Mouse (Mus musculus) adrenal gland, adult 2 months (tissue): ENCODE measurements around the gene Angptl3. TPM values are rescaled to one million over a fixed set of nuclear protein-coding genes. Genes with fewer than 3 reads are reported as not detected.

ENCODE experiments used
- DNase-seq: peaks from one replicate; pipeline ENCODE4 v3.0.0; 2021
- long read RNA-seq: library from polyadenylated mRNA; stranded (forward); transcript quantifications from one replicate; pipeline ENCODE4 v2.0.0, GENCODE M21; 2021
- polyA plus RNA-seq: library from polyadenylated mRNA; depleted of rRNA; stranded (reverse); fragments of >200 nt; gene quantifications from 2 replicates; pipeline ENCODE4 v1.2.3, GENCODE M21; 2012; rRNA removed
- total RNA-seq, 2 experiments: library from RNA; stranded (reverse); gene quantifications; 2 replicates each; pipeline ENCODE4 v1.2.3; 2021

The Angptl3 gene
- 1 to 10 TPM in 1 of 2 experiments, under 1 TPM in 1; 0.90 to 3.4 TPM for total RNA-seq
- 0.18 TPM in 2 replicates for polyA plus RNA-seq
- long read RNA-seq: 0 reads

DNA sequence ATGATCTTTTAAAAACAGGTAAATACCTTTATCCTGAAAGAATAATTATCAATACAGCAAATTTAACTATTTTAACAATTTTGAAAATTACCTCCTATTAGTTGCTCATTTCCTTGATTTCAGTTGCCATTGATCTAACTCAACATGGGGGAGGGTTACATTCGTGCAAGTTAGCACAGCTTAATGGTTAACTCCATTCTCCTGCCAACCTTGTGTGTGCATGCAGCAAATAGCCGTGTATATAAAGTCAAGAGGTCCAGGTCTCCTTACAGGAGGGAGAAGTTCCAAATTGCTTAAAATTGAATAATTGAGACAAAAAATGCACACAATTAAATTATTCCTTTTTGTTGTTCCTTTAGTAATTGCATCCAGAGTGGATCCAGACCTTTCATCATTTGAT lies at the start of gene Angptl3:
Gene Angptl3 (plus strand): TSS at position 269 of the 400 bp plus-strand sequence.
- DNase-seq: no peak

DNA sequence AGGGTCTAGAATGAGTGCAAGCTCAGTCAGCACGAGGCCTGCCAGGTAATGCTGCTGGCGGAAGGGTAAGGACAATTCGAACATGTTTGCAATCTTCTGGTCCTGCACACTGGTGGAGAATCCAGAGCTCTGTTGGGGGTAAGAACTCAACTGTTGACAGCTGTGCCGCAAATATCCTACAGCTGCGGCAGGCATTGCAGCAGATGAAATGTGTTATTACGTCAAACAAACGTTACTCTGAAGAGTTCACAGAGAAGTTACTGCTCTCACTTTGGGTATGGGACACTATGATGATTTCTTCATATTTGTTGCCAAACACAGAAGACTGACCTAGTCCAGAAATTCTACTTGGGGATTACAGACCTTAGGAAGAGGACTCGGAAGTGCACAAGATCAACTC lies 46.1 kb upstream of the Angptl3 start:
- DNase-seq: no peak

DNA sequence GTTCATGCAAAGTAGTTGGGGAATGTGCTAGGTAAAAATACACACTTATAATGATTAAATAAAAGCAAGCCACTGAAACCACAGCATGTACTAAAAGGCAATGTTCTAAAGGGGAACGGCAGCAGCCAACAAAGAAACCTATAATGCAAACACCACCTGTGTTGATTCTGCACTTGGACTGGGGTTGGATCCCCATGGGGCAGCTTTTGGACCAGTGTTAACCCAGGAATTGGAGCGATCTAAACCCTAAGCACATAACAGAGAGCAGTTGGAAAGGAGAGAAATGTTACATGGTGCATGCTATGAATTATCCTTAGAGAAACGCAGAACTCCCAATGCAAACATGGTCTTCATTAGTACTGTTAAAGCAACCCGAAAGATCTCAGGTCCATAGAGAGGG lies 37.3 kb upstream of the Angptl3 start:
- DNase-seq: no peak

DNA sequence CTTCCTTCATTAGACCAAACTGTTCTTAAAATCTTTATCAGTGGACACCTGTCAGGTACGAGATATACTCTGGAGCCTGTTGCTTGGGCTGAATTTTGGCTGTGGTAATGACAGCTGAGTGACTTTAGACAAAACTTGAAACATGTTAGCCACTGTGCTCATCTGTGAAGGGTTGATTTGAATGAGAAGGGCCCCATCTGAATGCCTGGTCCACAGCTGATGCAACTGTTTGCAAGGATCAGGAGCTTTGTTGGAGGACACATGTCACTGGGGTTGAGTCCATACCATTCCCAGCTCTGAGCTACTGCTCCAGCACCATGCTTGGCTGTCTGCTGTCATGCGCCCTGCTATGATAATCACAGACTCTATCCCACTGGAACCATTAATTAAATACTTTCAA lies 25.2 kb upstream of the Angptl3 start:
- DNase-seq: no peak

DNA sequence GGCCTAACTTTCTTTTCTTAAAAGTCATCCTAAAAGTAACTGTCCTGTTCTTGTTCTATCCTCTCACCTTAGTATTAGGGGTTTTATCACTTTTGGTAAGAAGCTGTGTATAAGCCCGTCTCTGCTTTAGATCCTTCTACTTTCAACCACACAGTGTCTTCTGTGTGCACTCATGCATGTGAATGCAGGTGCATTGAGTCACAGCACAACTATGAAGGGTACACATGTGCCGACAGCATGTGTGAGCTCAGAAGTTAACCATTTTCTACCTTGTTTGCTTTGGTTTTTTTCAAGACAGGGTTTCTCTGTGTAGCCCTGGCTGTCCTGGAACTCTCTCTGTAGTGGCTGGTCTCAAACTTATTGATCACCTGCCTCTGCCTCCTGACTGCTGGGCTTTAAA lies 24.4 kb upstream of the Angptl3 start:
- no peak for DNase-seq

DNA sequence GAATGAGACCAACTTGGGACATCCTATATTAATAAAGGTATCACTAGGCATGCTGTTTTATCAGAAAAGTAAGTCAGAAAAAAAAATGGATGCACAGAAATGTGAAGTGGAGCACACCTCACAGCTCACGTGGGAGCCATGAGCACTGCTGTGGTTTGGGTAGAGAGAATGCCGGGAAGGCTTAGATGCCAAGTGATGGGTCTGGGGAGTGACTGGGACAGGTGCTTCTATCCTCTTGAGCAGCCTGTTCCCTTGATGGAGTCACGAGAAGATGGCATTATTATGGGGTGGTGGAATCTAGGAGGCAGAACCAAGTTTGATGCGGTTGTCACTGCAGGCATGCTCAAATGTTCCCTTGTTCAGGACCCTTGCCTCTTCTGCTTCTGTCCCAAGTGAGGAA lies 19.7 kb upstream of the Angptl3 start:
- DNase-seq: no peak

DNA sequence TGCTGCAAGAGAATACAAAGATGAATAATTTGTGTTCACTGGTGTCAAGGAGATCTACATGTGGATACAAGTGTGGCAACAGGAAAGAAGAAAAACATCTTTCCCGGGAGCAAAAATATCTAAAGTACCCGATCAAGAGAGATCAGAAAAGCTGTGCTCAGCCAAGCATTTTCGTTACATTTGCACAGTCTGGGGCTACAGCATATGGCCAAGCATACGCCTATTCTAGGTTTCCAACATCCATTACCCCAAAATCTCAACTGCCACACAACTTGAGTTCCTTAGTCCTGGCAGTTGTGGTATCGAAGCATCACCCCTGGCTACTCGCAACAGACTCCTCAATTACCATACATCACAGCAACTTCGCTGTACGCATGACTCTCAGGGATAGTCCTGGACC lies 8.5 kb upstream of the Angptl3 start:
- no peak for DNase-seq

DNA sequence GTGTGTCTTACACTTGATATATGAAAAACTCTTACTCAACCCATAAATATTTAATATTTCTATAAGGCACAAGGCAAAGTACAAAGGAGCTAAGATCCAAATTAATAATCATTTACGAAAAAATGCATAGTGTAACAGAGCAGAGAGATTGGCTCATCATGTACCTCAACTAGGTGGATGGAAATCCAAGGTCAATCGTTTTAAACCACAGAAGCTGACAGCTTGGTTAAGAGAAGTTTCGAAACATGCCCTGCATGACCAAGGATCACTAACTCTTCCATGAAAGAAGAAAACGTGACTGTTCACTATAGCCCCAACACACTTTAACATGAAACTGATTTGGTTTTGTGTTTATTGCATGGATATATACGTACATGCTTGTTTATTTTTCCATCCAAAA lies 2.4 kb upstream of the Angptl3 start:
- no peak for DNase-seq

DNA sequence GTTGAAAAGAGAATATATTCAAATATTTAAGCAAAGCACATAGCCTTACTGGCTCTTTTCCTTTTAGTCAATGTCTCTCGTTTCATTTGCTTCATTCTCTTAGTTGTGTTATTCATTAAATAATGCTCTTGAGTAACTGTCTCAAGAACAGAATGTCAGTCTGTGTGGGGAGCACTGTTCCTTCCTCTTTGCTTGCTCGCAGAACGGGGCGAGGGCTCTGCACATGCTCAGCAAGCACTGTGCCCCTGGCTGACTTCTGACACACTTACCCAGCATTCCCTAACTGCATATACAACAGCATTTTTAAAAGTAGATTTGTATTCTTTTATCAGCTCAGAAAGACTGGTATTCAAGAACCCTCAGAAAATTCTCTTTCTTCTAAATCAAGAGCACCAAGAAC lies 2.2 kb downstream of the Angptl3 start:
- DNase-seq: no peak

DNA sequence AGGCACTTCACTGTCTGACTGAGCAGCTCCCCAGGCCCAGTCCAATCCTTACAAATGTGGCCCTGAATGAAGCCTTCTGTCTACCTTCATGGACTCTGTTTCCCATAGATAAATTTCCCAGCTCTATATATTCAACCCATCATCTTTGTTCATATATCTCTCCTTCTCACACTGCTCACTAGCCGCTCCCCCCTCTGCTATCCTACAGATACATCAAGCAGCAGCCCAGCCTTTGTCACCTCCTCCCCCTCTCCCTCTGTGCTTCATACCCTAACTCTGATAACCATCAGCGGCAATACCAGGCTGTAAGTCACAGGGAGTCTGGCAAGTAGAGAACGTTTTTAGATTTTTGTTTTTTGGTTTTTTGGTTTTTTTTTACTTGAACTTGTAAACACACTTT lies 14.1 kb downstream of the Angptl3 start:
- no peak for DNase-seq

DNA sequence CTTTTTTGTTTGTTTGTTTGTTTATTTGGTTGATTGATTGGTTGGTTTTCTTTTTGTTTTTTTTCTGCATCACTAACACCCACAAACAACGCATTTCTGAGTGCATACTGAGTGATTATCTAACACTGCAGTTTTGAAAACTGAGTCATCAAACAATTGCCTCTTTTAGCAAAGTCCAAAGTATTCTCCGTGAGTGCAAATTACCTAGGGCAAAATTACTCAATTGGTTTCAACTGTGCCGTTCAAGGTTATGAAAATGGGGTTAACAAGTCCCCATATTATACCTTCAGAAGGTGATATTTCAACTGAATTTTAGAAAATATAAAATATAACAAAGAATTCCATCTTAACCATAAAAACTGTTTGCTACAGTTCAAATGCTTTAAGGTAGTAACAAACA lies 15.7 kb downstream of the Angptl3 start:
- DNase-seq: no peak

DNA sequence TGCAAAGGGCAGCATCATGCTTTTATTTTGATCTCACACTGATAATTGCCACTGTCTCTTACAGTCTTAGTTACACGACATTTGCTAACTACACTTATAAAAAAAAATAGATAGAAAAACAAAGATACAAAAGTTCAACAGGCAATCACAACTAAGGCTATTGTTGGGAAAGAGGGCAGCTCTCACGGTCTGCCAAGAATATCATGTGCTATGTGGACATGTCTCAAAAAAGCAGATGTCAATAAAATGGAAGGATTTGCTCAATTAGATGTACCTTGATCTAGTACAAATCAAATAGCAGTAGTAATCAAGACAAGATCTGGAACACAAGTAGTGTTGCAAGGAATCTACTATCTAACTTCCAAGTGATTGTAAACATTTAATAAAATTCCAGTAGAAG lies 17.8 kb downstream of the Angptl3 start:
- DNase-seq: no peak

DNA sequence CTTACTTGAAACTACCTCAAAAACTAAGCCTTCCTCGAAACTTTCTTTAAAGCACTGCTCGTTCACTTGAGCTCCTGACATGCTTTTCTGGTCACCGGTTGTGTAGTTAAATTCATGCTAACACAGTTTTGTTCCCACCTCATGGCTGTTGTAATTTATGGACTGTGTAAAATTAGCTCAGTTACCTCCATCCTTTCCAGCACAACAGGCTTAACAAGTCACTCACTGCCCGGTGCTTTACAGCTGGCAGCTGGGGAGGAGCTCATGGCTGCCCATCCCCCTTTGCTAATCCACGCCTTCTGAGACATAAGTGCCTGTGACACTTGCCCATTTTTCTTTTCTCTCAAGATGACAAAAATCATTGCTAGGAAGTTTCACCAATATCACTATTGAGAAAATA lies 33.8 kb downstream of the Angptl3 start:
- DNase-seq: no peak

DNA sequence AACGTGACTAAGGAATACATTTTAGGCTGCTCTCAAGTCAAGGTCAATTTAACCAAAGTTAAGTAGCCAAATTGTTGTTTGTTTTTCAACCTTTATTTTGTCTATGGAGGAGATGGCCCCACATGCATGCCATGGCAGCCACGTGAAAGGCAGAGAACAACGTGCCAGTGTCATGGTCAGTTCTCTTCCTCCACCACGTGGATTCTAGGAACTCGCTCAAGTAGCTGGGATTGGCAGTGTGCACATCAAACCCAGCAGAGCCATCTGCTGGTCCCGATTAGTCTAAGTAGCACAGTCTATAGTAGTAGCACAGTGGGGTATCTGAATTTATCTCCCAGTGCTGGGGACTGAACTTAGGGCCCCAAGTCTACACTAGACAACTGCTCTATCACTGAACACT lies 38.1 kb downstream of the Angptl3 start:
- no peak for DNase-seq

DNA sequence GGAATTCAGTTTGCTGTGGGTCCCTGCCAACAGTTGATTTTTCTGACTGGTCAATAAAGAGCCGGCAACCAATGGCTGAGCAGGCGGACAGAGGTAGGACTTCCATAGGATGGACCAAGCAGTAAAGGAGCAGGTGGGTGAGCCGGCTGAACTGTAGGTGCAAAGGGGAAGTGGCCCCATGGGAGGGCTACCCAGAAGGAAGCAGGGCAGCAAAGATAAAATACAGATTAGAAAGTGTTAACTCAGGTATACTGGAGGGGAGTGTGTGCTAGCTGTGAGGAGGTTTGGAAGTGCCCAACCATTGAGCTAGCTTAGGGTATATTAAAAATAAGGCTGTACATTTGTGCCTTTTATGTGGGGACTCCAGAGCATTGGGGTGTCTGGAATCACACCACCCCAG lies 47.3 kb downstream of the Angptl3 start:
- no peak for DNase-seq

DNA sequence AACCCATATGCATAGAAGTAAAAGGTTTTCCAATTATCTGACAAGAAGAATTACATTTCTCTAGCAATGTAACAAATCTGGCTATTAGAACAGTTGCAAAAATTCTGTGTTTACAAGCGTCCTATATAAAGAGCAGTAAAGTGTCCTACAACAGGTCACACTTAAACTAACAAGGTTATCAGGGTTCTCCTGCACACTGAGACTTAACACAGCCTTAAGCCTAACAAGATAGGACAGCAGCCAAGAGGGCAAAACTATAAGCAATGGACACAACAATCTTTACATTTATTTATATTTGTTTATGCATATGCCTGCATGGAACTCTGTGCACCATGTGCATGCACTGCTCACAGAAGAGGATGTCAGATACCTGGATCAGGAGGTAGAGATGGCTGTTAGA lies 50.4 kb downstream of the Angptl3 start:
- DNase-seq: no peak

DNA sequence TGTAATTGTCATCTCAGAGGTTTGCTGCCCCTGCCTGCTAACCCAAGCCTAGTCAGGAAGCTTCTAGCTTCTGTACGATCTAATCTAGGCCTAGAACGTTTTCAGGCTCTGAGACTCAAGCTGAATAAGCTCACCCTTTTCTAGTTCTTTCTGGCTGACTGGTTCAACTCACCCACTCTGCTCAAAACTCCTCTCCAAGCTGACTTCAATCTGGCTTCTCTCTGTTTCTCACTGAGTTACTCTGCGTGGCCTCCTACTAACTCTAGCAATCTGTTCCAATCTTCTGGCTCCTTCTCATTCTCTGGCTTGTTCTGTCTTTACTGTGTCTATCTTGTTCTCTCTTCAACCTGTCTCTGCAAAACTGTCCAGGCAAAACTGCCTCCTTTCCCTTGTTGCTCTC lies 53.1 kb downstream of the Angptl3 start:
- no peak for DNase-seq

DNA sequence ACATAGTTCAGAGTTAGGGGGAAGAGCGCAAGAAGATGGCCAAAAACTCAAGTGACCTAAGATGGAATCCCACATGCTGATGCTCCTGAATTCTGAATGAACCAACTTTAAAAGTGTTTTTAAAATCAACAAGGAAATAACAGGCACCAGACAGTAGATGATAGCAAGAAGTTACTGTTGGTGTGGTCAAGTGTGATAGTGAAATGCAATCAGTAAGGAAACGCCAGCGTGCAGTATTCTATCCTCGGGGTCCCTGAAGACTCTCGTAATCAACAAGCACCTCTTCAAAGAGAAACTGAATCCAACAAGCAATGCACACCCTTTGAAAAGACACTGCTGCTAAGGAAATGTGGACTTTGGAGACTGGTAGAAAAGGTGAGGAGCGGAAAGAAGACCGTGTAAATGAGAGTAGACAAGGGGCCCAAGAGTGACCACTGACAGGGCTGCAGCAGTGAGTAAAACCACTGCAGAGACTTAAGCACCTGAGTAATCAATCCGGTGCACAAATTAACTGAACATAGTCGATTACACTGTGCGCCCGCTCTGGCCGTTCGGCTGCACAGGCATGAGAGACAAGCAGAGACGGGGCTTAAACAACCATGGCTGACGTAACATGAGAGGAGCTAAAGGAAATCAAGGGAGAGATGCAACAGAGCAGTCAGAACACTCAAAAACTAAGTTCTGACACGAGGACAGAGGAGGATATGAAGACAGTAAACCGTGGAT lies 57.2 kb downstream of the Angptl3 start:
- no peak for DNase-seq

DNA sequence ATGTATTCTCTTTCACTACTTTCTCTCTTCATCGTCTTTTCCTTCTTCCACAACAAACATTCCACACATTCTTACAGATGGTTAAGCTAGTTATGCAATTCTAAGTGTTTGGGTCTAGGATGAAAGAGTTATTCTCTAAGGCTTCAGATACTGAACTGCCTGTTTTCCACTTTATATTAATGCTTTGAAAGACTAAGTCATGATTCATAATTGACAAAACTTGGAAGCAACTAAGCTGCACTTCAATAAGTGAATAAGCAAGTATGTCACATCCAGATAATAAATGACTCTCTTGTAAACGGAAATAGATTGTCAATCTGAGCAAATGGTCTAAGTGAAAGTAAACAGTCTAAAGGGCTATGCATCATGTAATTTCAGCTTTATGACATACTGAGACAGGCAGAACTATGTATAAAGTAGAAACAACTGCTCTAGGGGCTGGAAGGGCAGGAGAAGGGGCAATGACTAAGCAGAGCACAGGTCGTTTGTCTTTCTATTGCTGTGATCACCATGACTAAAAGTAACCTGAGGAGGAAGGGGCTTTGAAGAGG lies 60.5 kb downstream of the Angptl3 start:
- no peak for DNase-seq

DNA sequence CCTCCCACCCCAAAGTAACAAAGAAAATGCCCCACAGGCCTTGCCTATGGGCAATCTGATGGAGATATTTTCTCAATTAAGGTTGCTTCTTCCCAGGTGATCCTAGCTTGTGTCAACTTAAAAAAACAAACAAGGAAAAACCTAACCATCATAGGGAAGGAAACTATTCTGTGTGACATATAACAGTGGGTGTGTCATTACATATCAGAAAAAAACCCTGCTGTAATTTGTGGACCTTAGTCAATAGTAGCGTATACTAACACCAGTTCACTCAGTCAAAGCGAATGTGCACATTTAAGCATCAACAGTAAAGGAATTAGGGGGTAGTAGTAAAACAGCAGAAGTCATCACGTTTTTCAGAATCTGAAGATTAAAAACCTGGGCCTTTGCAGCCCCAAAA lies 61.0 kb downstream of the Angptl3 start:
- DNase-seq: no peak
